Mouse (Mus musculus): ENCODE measurements around the gene Rab25. TPM values are rescaled to one million over a fixed set of nuclear protein-coding genes. Genes with fewer than 3 reads are reported as not detected.
A peak's percentile ranks its signal among the peaks of the same experiment; 100 is the strongest.
"Not testable (repeated sequence)": the region's sequence is repeated elsewhere in the genome, so short reads cannot be mapped to it uniquely, and the experiment has no call there.

The Rab25 gene
- polyA plus RNA-seq (2014; fragmentation: Nextera tagmentation; extraction: Ambion mirVana): not detected in 2 replicates

DNA sequence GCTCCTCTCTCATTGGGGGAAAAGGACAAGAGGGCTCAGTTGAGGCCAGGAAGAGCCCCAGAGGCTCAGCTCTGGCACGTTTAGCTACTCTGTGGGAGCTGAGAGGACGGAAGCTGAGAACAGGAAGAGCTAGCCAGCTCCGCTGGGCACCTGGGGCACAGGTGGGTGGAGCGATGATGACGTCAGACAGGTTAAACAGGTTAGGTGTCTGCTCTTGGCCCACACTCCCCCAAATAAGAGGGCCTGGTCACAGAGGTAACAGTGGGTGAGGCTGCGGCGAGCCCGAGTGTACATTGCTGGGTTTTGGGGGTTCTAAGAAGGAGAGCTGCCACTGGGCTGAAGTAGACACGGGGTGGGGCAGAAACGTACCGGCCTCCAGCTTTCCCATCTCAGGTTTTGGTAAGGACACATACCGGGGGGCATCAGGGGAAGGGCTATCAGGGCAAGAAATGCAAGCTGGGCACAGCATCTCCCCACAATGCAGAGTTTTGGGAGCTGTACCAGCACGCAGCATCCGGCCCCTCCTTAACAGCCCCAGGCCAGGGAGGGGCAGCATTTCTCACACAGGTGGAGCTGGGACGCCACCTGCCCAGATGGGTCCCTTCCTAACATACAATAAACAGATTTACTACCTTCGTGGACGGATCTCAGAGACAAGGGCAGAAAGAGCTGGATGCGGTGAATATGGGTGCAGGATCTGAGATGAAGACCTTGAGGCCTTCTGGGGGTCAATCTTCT, at the start of gene Rab25:
Gene Rab25 (minus strand): TSS at position 121 of the 738 bp plus-strand sequence.
- Histone ChIP-seq H3K4me2 (ENCODE audit: low read length) (no peak within 1 kb of the TSS), H3K4me1 (ENCODE audit: control insufficient read depth, insufficient read depth, low read length) (peaks cover 6% of the 10 kb centered on the region), H3K36me3 (ENCODE audit: control insufficient read depth, insufficient read depth, low read length) (no peaks in the 10 kb centered on the region), H3K9me3 (ENCODE audit: control insufficient read depth, low read length) (no peaks in the 10 kb centered on the region), H3K27me3 (ENCODE audit: control insufficient read depth, insufficient read depth, low read length) (no peaks in the 10 kb centered on the region), H3K4me3 (replicated peaks; ENCODE audit: low read depth, low read length) (no peak within 1 kb of the TSS), H3K27ac (replicated peaks; ENCODE audit: low read depth, low read length) (no peak within 1 kb of the TSS), H3K9ac (replicated peaks; ENCODE audit: low read length) (no peak within 1 kb of the TSS)
- WGBS: 49% methylated on average over 18 of the region's 18 CpGs
- DNase-seq (no peak), ATAC-seq (ENCODE audit: low FRiP score, low TSS enrichment) (no peak)

DNA sequence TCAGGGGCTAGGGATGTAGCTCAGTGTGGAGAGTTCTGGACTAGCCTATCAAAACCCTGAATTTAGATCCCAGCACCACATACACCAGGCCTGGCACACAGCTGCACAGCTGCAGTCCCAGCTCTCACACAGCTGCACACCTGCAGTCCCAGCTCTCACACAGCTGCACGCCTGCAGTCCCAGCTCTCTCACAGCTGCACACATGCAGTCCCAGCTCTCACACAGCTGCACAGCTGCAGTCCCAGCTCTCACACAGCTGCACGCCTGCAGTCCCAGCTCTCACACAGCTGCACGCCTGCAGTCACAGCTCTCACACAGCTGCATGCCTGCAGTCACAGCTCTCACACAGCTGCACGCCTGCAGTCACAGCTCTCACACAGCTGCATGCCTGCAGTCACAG, 48.4 kb upstream of the Rab25 start:
- ATAC-seq (ENCODE audit: low FRiP score, low TSS enrichment); H3K36me3 ChIP-seq (ENCODE audit: control insufficient read depth, insufficient read depth, low read length); DNase-seq; H3K4me1 ChIP-seq (ENCODE audit: control insufficient read depth, insufficient read depth, low read length); H3K27me3 ChIP-seq (ENCODE audit: control insufficient read depth, insufficient read depth, low read length); H3K4me2 ChIP-seq (ENCODE audit: low read length); H3K27ac ChIP-seq (replicated peaks; ENCODE audit: low read depth, low read length); H3K4me3 ChIP-seq (replicated peaks; ENCODE audit: low read depth, low read length); H3K9me3 ChIP-seq (ENCODE audit: control insufficient read depth, low read length); H3K9ac ChIP-seq (replicated peaks; ENCODE audit: low read length): not testable (repeated sequence)
- WGBS: 85% methylated on average over 4 of the region's 4 CpGs

DNA sequence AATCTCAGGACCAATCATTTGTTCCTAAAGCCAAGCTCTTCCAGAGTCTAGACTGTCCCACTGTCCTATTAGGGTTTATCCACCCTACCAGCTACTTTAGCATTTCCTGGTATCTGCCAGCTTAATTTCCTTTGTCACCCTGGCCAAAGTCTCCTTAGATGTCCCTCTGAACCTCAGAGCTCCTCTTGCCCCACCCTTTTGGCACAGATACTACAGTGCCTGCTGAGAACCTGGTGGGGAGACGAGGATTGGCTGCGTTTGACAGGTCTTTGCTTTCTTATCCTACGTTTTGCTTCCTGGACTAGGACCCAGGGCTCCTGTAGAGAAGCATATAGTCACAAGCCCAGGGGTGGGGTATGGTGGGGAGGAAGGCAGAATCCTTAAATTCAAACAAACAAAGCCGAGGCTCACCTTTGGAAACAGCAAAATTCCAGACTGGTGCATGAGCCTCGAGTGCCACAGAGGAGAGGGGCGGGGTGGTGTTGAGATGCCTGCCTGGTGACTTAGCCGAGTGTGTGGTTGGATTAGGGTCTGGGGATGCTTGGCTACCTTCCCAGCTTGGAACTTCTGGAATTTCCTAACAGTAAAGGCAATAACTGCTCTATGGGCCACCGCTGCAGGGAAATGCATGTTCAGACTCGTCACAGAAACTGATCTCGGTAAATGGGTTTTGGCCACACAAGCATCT, 45.9 kb upstream of the Rab25 start:
- no peaks in the 10 kb centered on the region for H3K9me3 ChIP-seq (ENCODE audit: control insufficient read depth, low read length)
- peaks cover 3% of the 10 kb centered on the region; the same call in 1 of the 2 replicates for H3K36me3 ChIP-seq (ENCODE audit: control insufficient read depth, insufficient read depth, low read length)
- WGBS: 68% methylated on average over 10 of the region's 10 CpGs
- no peak overlapping the region for H3K9ac ChIP-seq (replicated peaks; ENCODE audit: low read length)
- ATAC-seq (ENCODE audit: low FRiP score, low TSS enrichment) (no peak), DNase-seq (no peak)
- no peak overlapping the region for H3K27ac ChIP-seq (replicated peaks; ENCODE audit: low read depth, low read length)
- H3K27me3 ChIP-seq (ENCODE audit: control insufficient read depth, insufficient read depth, low read length): no peaks in the 10 kb centered on the region
- H3K4me2 ChIP-seq (ENCODE audit: low read length): no peak overlapping the region
- H3K4me1 ChIP-seq (ENCODE audit: control insufficient read depth, insufficient read depth, low read length): no peaks in the 10 kb centered on the region
- H3K4me3 ChIP-seq (replicated peaks; ENCODE audit: low read depth, low read length): no peak overlapping the region

DNA sequence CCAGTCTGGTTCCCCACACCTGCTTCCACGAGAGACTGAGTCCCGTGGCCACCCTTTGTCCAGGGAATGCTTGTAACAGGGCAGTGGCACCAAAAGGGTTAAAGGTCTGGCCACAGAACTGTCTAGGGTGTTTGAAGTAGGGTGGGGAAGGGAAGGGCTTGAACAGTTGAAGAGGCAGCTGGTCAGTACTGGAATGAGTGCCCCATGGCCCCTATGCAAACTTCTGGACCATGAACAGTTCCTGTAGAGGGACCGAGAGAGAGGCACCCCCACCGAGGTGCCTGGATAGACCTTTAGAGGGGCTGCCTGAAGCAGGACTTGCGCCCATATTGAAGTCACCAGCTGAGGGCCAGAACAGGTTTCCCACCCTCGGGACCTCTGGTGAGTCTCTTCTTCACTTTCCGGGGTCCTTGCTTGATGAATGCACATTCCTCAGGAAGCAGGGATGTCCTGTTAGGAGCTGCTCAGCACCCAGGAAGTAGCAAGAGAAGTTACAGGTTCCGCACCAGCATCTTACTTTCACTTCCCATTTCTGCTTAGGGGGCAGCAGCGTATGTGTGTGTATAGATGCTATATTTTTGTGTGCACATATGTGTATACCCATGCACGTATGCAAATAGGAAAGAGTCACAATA, 45.0 kb upstream of the Rab25 start:
- Histone ChIP-seq H3K4me3 (replicated peaks; ENCODE audit: low read depth, low read length) (no peak overlapping the region), H3K36me3 (ENCODE audit: control insufficient read depth, insufficient read depth, low read length) (peaks cover 12% of the 10 kb centered on the region), H3K9me3 (ENCODE audit: control insufficient read depth, low read length) (no peaks in the 10 kb centered on the region), H3K9ac (replicated peaks; ENCODE audit: low read length) (no peak overlapping the region), H3K4me1 (ENCODE audit: control insufficient read depth, insufficient read depth, low read length) (no peaks in the 10 kb centered on the region), H3K27me3 (ENCODE audit: control insufficient read depth, insufficient read depth, low read length) (no peaks in the 10 kb centered on the region), H3K4me2 (ENCODE audit: low read length) (no peak overlapping the region), H3K27ac (replicated peaks; ENCODE audit: low read depth, low read length) (no peak overlapping the region)
- ATAC-seq (ENCODE audit: low FRiP score, low TSS enrichment): no peak
- DNase-seq: no peak
- WGBS: 75% methylated on average over 10 of the region's 10 CpGs

DNA sequence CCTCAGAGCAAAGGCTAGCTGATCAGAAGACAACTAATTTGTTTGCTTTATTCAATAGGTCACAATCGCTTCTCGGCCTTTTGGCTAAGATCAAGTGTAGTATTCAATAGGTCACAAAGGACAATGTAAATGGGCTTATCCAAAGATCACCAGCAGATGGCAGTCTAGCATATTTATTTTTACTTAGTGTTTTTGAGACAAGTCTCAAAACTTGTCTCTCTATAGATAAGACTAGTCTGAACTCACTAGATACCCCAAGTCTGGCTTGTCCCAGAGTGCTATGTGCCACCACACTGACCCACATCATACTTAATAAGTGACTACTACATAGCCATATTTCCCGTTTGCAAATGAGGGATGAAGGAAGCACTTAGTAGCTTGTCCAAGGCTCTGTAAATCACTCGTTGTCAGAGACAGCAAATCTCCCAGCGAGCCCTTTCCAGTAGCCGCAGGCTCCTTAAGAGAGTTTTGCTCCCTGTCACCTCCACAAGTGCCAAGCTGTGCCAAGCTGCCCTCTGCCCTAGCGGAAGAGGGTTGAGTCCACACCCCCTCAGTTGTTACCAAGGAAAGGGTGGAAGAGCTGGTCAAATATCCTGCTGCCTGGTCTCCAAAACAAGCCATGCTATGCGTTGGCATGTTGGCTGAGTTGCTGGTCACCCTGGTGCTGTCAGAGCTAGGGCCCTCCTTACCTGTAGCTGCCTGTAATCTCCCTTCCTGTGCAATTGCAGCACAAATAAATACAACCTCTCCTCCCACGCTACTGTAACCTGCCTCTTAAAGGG, 44.0 kb upstream of the Rab25 start:
- H3K9me3 ChIP-seq (ENCODE audit: control insufficient read depth, low read length): no peaks in the 10 kb centered on the region
- no peak overlapping the region for H3K9ac ChIP-seq (replicated peaks; ENCODE audit: low read length)
- no peak overlapping the region for H3K27ac ChIP-seq (replicated peaks; ENCODE audit: low read depth, low read length)
- H3K4me2 ChIP-seq (ENCODE audit: low read length): no peak overlapping the region
- no peak overlapping the region for H3K4me3 ChIP-seq (replicated peaks; ENCODE audit: low read depth, low read length)
- DNase-seq (peak; percentile 90), ATAC-seq (ENCODE audit: low FRiP score, low TSS enrichment) (no peak; the same call in 1 of the 2 replicates)
- H3K4me1 ChIP-seq (ENCODE audit: control insufficient read depth, insufficient read depth, low read length): no peaks in the 10 kb centered on the region
- 31% methylated on average over 9 of the region's 9 CpGs for WGBS
- H3K36me3 ChIP-seq (ENCODE audit: control insufficient read depth, insufficient read depth, low read length): peaks cover 21% of the 10 kb centered on the region
- H3K27me3 ChIP-seq (ENCODE audit: control insufficient read depth, insufficient read depth, low read length): no peaks in the 10 kb centered on the region

DNA sequence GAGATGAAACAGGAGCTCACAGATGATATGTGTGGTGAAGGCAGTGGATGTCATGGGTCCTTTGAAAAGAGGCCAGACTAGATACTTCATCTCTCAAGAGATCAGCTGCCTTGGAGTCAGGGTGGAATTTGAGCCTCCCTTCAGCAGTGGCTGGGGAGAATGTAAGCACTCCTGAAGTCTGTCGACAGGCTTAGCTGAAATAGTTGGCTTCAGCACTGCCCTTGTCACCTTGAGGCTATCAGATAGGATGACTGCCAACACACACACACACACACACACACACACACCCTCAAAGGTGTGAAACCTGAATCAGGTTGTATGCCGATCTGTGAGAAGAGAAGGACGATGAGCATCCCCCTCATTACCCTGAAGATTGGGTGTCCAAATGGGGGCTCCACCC, 42.9 kb upstream of the Rab25 start:
- Histone ChIP-seq H3K4me3 (replicated peaks; ENCODE audit: low read depth, low read length) (no peak overlapping the region), H3K36me3 (ENCODE audit: control insufficient read depth, insufficient read depth, low read length) (peaks cover 32% of the 10 kb centered on the region), H3K27me3 (ENCODE audit: control insufficient read depth, insufficient read depth, low read length) (no peaks in the 10 kb centered on the region), H3K9ac (replicated peaks; ENCODE audit: low read length) (no peak overlapping the region), H3K4me2 (ENCODE audit: low read length) (no peak overlapping the region), H3K9me3 (ENCODE audit: control insufficient read depth, low read length) (no peaks in the 10 kb centered on the region), H3K27ac (replicated peaks; ENCODE audit: low read depth, low read length) (no peak overlapping the region), H3K4me1 (ENCODE audit: control insufficient read depth, insufficient read depth, low read length) (no peaks in the 10 kb centered on the region)
- WGBS: 49% methylated on average over 3 of the region's 3 CpGs
- no peak for ATAC-seq (ENCODE audit: low FRiP score, low TSS enrichment)
- no peak for DNase-seq

DNA sequence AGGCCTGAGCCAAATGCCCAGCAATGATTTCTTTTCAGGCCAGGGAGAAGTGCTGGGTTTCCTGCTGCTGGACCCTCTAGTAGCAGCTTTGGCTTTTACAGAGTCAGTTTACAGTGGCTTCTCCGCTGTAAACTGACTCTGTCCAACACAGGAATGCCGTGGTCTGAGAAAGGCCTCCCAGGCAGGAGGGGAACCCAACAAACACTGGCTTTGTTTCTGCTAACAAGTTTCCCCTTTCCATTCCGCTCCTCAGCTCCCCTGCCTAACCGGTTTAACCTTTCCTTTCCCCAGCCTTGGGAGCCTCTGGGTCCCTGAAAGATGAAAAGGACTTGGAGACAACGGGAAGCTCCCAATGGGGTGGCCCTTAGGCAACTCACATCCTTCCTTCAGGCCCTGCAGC, 42.1 kb upstream of the Rab25 start:
- Histone ChIP-seq H3K4me3 (replicated peaks; ENCODE audit: low read depth, low read length) (no peak overlapping the region), H3K4me1 (ENCODE audit: control insufficient read depth, insufficient read depth, low read length) (no peaks in the 10 kb centered on the region), H3K27me3 (ENCODE audit: control insufficient read depth, insufficient read depth, low read length) (no peaks in the 10 kb centered on the region), H3K4me2 (ENCODE audit: low read length) (no peak overlapping the region), H3K9ac (replicated peaks; ENCODE audit: low read length) (no peak overlapping the region), H3K36me3 (ENCODE audit: control insufficient read depth, insufficient read depth, low read length) (peaks cover 37% of the 10 kb centered on the region), H3K9me3 (ENCODE audit: control insufficient read depth, low read length) (no peaks in the 10 kb centered on the region), H3K27ac (replicated peaks; ENCODE audit: low read depth, low read length) (no peak overlapping the region)
- 28% methylated on average over 5 of the region's 5 CpGs for WGBS
- ATAC-seq (ENCODE audit: low FRiP score, low TSS enrichment) (no peak), DNase-seq (no peak)

DNA sequence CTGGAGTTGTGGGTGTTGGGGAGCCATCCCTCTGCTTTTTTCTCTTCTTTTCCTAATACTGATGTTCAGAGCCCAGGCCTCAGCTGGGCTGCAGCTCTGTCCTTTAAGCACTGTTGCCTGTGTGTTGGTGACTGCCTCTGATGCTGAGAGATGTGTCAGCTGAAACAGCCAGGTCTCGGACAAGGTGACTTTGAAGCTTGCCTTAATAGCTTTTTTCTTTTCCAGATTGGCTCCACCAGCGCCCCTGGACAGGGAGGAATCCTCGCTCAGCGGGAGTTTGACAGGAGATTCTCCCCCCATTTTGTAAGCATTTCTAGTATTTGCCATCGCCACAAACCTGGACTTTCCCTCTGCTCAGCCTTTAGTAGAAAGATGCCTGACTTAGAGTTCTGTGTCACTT, 38.5 kb upstream of the Rab25 start:
- WGBS: 96% methylated on average over 5 of the region's 5 CpGs
- H3K4me3 ChIP-seq (replicated peaks; ENCODE audit: low read depth, low read length): no peak overlapping the region
- ATAC-seq (ENCODE audit: low FRiP score, low TSS enrichment): no peak
- H3K27ac ChIP-seq (replicated peaks; ENCODE audit: low read depth, low read length): no peak overlapping the region
- no peak for DNase-seq
- no peaks in the 10 kb centered on the region for H3K9me3 ChIP-seq (ENCODE audit: control insufficient read depth, low read length)
- peaks cover 62% of the 10 kb centered on the region for H3K36me3 ChIP-seq (ENCODE audit: control insufficient read depth, insufficient read depth, low read length)
- H3K4me1 ChIP-seq (ENCODE audit: control insufficient read depth, insufficient read depth, low read length): no peaks in the 10 kb centered on the region
- no peak overlapping the region for H3K9ac ChIP-seq (replicated peaks; ENCODE audit: low read length)
- H3K27me3 ChIP-seq (ENCODE audit: control insufficient read depth, insufficient read depth, low read length): no peaks in the 10 kb centered on the region
- no peak overlapping the region for H3K4me2 ChIP-seq (ENCODE audit: low read length)
